Mouse (Mus musculus) olfactory bulb, adult 2 months (tissue): ENCODE results near the gene Igf2bp3. TPM values are rescaled to one million over a fixed set of nuclear protein-coding genes. Genes with fewer than 3 reads are reported as not detected.

Experiments used
- H3K27ac ChIP-seq: fragments of 200-500 bp; 2 replicates; pipeline ENCODE4 v1.5.1; 2012; ENCODE audit warnings: low read depth, low read length; ENCODE audit not compliant: insufficient read depth
- H3K4me1 ChIP-seq: fragments of 200-500 bp; 2 replicates; pipeline ENCODE4 v1.6.1; 2012; ENCODE audit warnings: low read length; ENCODE audit not compliant: control insufficient read depth, insufficient read depth
- H3K4me3 ChIP-seq: fragments of 200-500 bp; 2 replicates; pipeline ENCODE4 v1.5.1; 2012; ENCODE audit warnings: mild to moderate bottlenecking, low read depth, low read length, moderate library complexity; ENCODE audit not compliant: insufficient read depth
- CTCF ChIP-seq: fragments of 200-500 bp; IDR thresholded peaks from 2 replicates; pipeline ENCODE4 v1.5.1; 2012; ENCODE audit warnings: low read depth, mild to moderate bottlenecking, low read length, moderate library complexity; ENCODE audit not compliant: insufficient read depth
- POLR2A ChIP-seq: fragments of 200-500 bp; IDR thresholded peaks from 2 replicates; pipeline ENCODE4 v1.6.1; 2012; ENCODE audit warnings: mild to moderate bottlenecking, low read depth, low read length, moderate library complexity; ENCODE audit not compliant: insufficient read depth
- WGBS: fragments of 180-500 bp; shearing (Covaris S2); methylation state at CpG from one replicate; pipeline ENCODE4 v1.1.7; 2018; 5-methylcytosine and 5-hydroxymethylcytosine counted together
- polyA plus RNA-seq: library from polyadenylated mRNA; stranded (reverse); fragments of >200 nt; gene quantifications from 2 replicates; pipeline ENCODE4 v1.2.4, GENCODE M21; 2012; ENCODE audit warnings: low replicate concordance; ENCODE audit not compliant: missing spikeins, insufficient read depth, insufficient read length

Gene Igf2bp3
- polyA plus RNA-seq, 1 experiment, result not detected

- Histone ChIP-seq H3K4me1 (no peaks in the 10 kb centered on the region), H3K27ac (no peak overlapping the region), H3K4me3 (no peak overlapping the region)
- 88% methylated on average over 6 of the region's 6 CpGs for WGBS
- TF ChIP-seq CTCF, result no peak
- no peak for TF ChIP-seq POLR2A
Observed at GRCm38 (mm10) chr6:49165855-49166254, 48.9 kb downstream of the Igf2bp3 start.

- 44% methylated on average over 6 of the region's 6 CpGs for WGBS
- Histone ChIP-seq H3K4me3 (no peak overlapping the region), H3K4me1 (no peaks in the 10 kb centered on the region), H3K27ac (no peak overlapping the region)
- TF ChIP-seq CTCF (no peak), POLR2A (no peak)
Observed at GRCm38 (mm10) chr6:49165101-49165500, 49.7 kb downstream of the Igf2bp3 start.

- no peak for TF ChIP-seq POLR2A
- TF ChIP-seq CTCF, result no peak
- no peak overlapping the region for H3K4me3 ChIP-seq
- 79% methylated on average over 11 of the region's 11 CpGs for WGBS
- no peaks in the 10 kb centered on the region for H3K4me1 ChIP-seq
- H3K27ac ChIP-seq, result no peak overlapping the region
Observed at GRCm38 (mm10) chr6:49164701-49165100, 50.1 kb downstream of the Igf2bp3 start.

- H3K27ac ChIP-seq, result no peak overlapping the region
- 81% methylated on average over 2 of the region's 2 CpGs for WGBS
- H3K4me1 ChIP-seq, result no peaks in the 10 kb centered on the region
- no peak overlapping the region for H3K4me3 ChIP-seq
- no peak for TF ChIP-seq CTCF
- TF ChIP-seq POLR2A, result no peak
Observed at GRCm38 (mm10) chr6:49159971-49160370, 54.8 kb downstream of the Igf2bp3 start.

- TF ChIP-seq POLR2A, result no peak
- no peak for TF ChIP-seq CTCF
Observed at GRCm38 (mm10) chr6:49156826-49157175, 58.0 kb downstream of the Igf2bp3 start.

GRCm38 (mm10) chr6:49156170-49156825 is 58.5 kb downstream of the Igf2bp3 start:
- no peaks in the 10 kb centered on the region for H3K4me1 ChIP-seq
- H3K27ac ChIP-seq, result no peak overlapping the region
- WGBS, result 54% methylated on average over 5 of the region's 5 CpGs
- no peak for TF ChIP-seq POLR2A
- no peak for TF ChIP-seq CTCF
- no peak overlapping the region for H3K4me3 ChIP-seq

More at GRCm38 (mm10) chr6:49156826-49157175, 58.0 kb downstream of the Igf2bp3 start:
- Histone ChIP-seq H3K27ac (no peak overlapping the region), H3K4me3 (no peak overlapping the region), H3K4me1 (no peaks in the 10 kb centered on the region)
- 71% methylated on average over 3 of the region's 3 CpGs for WGBS

- Histone ChIP-seq H3K4me3 (no peak overlapping the region), H3K27ac (no peak overlapping the region), H3K4me1 (no peaks in the 10 kb centered on the region)
- 93% methylated on average over 4 of the region's 4 CpGs for WGBS
- no peak for TF ChIP-seq CTCF
- TF ChIP-seq POLR2A, result no peak
Observed at GRCm38 (mm10) chr6:49151465-49151864, 63.3 kb downstream of the Igf2bp3 start.

GRCm38 (mm10) chr6:49150349-49151229 is 64.2 kb downstream of the Igf2bp3 start:
- H3K27ac ChIP-seq, result no peak overlapping the region
- 83% methylated on average over 9 of the region's 9 CpGs for WGBS

More at GRCm38 (mm10) chr6:49150349-49151229, 64.2 kb downstream of the Igf2bp3 start:
- TF ChIP-seq POLR2A (no peak), CTCF (no peak)
- no peaks in the 10 kb centered on the region for H3K4me1 ChIP-seq
- H3K4me3 ChIP-seq, result no peak overlapping the region
